Mouse (Mus musculus) lung, postnatal 0 days (tissue): ENCODE data around the gene Cpt1a. TPM values are rescaled to one million over a fixed set of nuclear protein-coding genes. Genes with fewer than 3 reads are reported as not detected.

ENCODE experiments used
- ATAC-seq: fragments of 200-750 bp; cut with Nextera tagmentation; 2 replicates; pipeline ENCODE4 v1.8.0; 2017; ENCODE audit warnings: moderate library complexity
- DNase-seq: peaks from one replicate; pipeline ENCODE4 v3.0.0-alpha.2; 2016; ENCODE audit warnings: low spot score
- H3K27ac ChIP-seq: fragments of 300-500 bp; sonication (generic); 2 replicates; pipeline ENCODE4 v1.5.1; 2014; ENCODE audit warnings: antibody characterized with exemption, mild to moderate bottlenecking, low read length, mixed read lengths
- H3K27me3 ChIP-seq: fragments of 300-500 bp; sonication (generic); replicated peaks from 2 replicates; pipeline ENCODE4 v1.6.1; 2014; ENCODE audit warnings: low read length, mixed read lengths; ENCODE audit not compliant: insufficient read depth
- H3K36me3 ChIP-seq: fragments of 300-500 bp; sonication (generic); 2 replicates; pipeline ENCODE4 v1.6.1; 2014; ENCODE audit warnings: low read length, mixed read lengths; ENCODE audit not compliant: insufficient read depth
- H3K4me1 ChIP-seq: fragments of 300-500 bp; sonication (generic); 2 replicates; pipeline ENCODE4 v1.6.1; 2014; ENCODE audit warnings: antibody characterized with exemption, low read depth, low read length, mixed read lengths; ENCODE audit not compliant: insufficient read depth
- H3K4me2 ChIP-seq: fragments of 300-500 bp; sonication (generic); replicated peaks from 2 replicates; pipeline ENCODE4 v1.6.1; 2014; ENCODE audit warnings: low read depth, mild to moderate bottlenecking, low read length, moderate library complexity, mixed read lengths
- H3K4me3 ChIP-seq: fragments of 300-500 bp; sonication (generic); 2 replicates; pipeline ENCODE4 v1.5.1; 2014; ENCODE audit warnings: low read depth, low read length
- H3K9ac ChIP-seq: fragments of 300-500 bp; sonication (generic); replicated peaks from 2 replicates; pipeline ENCODE4 v1.6.1; 2014; ENCODE audit warnings: low read depth, mild to moderate bottlenecking
- H3K9me3 ChIP-seq: fragments of 300-500 bp; sonication (generic); 2 replicates; pipeline ENCODE4 v1.6.1; 2016; ENCODE audit warnings: low read length, mixed read lengths
- CTCF ChIP-seq: IDR thresholded peaks from 2 replicates; pipeline ENCODE4 v1.5.1; 2016; ENCODE audit warnings: antibody characterized with exemption, mild to moderate bottlenecking
- EP300 ChIP-seq: IDR thresholded peaks from 2 replicates; pipeline ENCODE4 v1.6.1; 2016; ENCODE audit warnings: antibody characterized with exemption, mild to moderate bottlenecking, control low read depth
- WGBS: fragments of 180-500 bp; shearing (Covaris S2); extraction: QIAGEN DNeasy Blood & Tissue Kit; methylation state at CpG from one replicate; pipeline ENCODE4 v1.1.7; 2014; 5-methylcytosine and 5-hydroxymethylcytosine counted together
- polyA plus RNA-seq: library from polyadenylated mRNA; unstranded; fragments of >200 nt; fragmentation: Nextera tagmentation; extraction: Ambion mirVana; gene quantifications from 2 replicates; pipeline ENCODE4 v1.2.1, GENCODE M21; 2015

The Cpt1a gene
- polyA plus RNA-seq: 46.6 and 47.9 TPM in 2 replicates

- peak; percentile 65 for TF ChIP-seq CTCF
- TF ChIP-seq EP300: no peak
- Histone ChIP-seq H3K4me2 (peak within 1 kb of the TSS; percentile 95), H3K9me3 (no peaks in the 10 kb centered on the region), H3K27ac (peak within 1 kb of the TSS; percentile 96), H3K36me3 (no peaks in the 10 kb centered on the region), H3K4me1 (peaks cover 16% of the 10 kb centered on the region; the same call in 1 of the 2 replicates), H3K9ac (peak within 1 kb of the TSS; percentile 54), H3K27me3 (no peaks in the 10 kb centered on the region), H3K4me3 (peak within 1 kb of the TSS; percentile 74)
- ATAC-seq (peak; percentile 11), DNase-seq (peak; percentile 81)
- WGBS: 2% methylated on average over 26 of the region's 26 CpGs
Observed at GRCm38 (mm10) chr19:3322261-3322969, at the start of gene Cpt1a. Cpt1a (plus strand) TSS chr19:3322334.

- H3K4me2 ChIP-seq: no peak overlapping the region
- peaks cover 41% of the 10 kb centered on the region for H3K36me3 ChIP-seq
Observed at GRCm38 (mm10) chr19:3273331-3273730, 48.8 kb upstream of the Cpt1a start.

GRCm38 (mm10) chr19:3275744-3276365, 46.3 kb upstream of the Cpt1a start:
- Histone ChIP-seq H3K27ac (no peak overlapping the region), H3K27me3 (no peaks in the 10 kb centered on the region), H3K4me3 (no peak overlapping the region), H3K36me3 (peaks cover 38% of the 10 kb centered on the region), H3K9me3 (no peaks in the 10 kb centered on the region), H3K4me1 (no peaks in the 10 kb centered on the region), H3K4me2 (no peak overlapping the region), H3K9ac (no peak overlapping the region)
- DNase-seq (no peak), ATAC-seq (no peak)
- TF ChIP-seq CTCF (no peak), EP300 (no peak)
- WGBS: 89% methylated on average over 3 of the region's 3 CpGs

More at GRCm38 (mm10) chr19:3273331-3273730, 48.8 kb upstream of the Cpt1a start:
- H3K9ac ChIP-seq: no peak overlapping the region
- WGBS: 90% methylated on average over 9 of the region's 9 CpGs
- no peaks in the 10 kb centered on the region for H3K9me3 ChIP-seq
- no peaks in the 10 kb centered on the region for H3K4me1 ChIP-seq
- DNase-seq (no peak), ATAC-seq (no peak)
- TF ChIP-seq CTCF: no peak
- no peak for TF ChIP-seq EP300
- H3K27ac ChIP-seq: no peak overlapping the region
- no peak overlapping the region for H3K4me3 ChIP-seq
- no peaks in the 10 kb centered on the region for H3K27me3 ChIP-seq

- H3K4me2 ChIP-seq: peak overlapping the region; percentile 95
- ATAC-seq (no peak), DNase-seq (no peak)
- no peaks in the 10 kb centered on the region for H3K9me3 ChIP-seq
- H3K4me3 ChIP-seq: peak overlapping the region; percentile 89
- peak overlapping the region; percentile 93 for H3K9ac ChIP-seq
- peaks cover 9% of the 10 kb centered on the region; the same call in 1 of the 2 replicates for H3K36me3 ChIP-seq
- no peaks in the 10 kb centered on the region for H3K27me3 ChIP-seq
- no peak overlapping the region for H3K27ac ChIP-seq
- TF ChIP-seq CTCF: no peak
- TF ChIP-seq EP300: no peak
- WGBS: 62% methylated on average over 4 of the region's 4 CpGs
- H3K4me1 ChIP-seq: peaks cover 13% of the 10 kb centered on the region; the same call in 1 of the 2 replicates
Observed at GRCm38 (mm10) chr19:3281886-3282285, 40.2 kb upstream of the Cpt1a start.

- TF ChIP-seq CTCF (no peak), EP300 (no peak)
- ATAC-seq (peak; percentile 97), DNase-seq (peak; percentile 95)
- Histone ChIP-seq H3K4me1 (peaks cover 13% of the 10 kb centered on the region; the same call in 1 of the 2 replicates), H3K4me3 (peak within 1 kb of the TSS; percentile 89), H3K4me2 (peak within 1 kb of the TSS; percentile 95), H3K27ac (peak within 1 kb of the TSS; percentile 66), H3K9me3 (no peaks in the 10 kb centered on the region), H3K27me3 (no peaks in the 10 kb centered on the region), H3K36me3 (peaks cover 6% of the 10 kb centered on the region; the same call in 1 of the 2 replicates), H3K9ac (peak within 1 kb of the TSS; percentile 93)
- 1% methylated on average over 49 of the region's 49 CpGs for WGBS
Observed at GRCm38 (mm10) chr19:3282572-3283467, 39.3 kb upstream of the Cpt1a start, which contains the start of the genes Mrpl21 and Ighmbp2. Mrpl21 (plus strand) TSS chr19:3282901. Ighmbp2 (minus strand) TSS chr19:3283017.
